Mouse (Mus musculus) embryo, embryonic 10 days (tissue): ENCODE results near the gene Hdac9.
"Not testable (repeated sequence)": the region's sequence is repeated elsewhere in the genome, so short reads cannot be mapped to it uniquely, and the experiment has no call there.

Experiments
- DNase-seq: peaks from one replicate; pipeline ENCODE4 v3.0.0-alpha.2; 2015; ENCODE audit warnings: low spot score

Hdac9 gene

GRCm38 (mm10) chr12:34489629-34490028 is 427.3 kb downstream of the Hdac9 start:
- DNase-seq, result no peak

DNA sequence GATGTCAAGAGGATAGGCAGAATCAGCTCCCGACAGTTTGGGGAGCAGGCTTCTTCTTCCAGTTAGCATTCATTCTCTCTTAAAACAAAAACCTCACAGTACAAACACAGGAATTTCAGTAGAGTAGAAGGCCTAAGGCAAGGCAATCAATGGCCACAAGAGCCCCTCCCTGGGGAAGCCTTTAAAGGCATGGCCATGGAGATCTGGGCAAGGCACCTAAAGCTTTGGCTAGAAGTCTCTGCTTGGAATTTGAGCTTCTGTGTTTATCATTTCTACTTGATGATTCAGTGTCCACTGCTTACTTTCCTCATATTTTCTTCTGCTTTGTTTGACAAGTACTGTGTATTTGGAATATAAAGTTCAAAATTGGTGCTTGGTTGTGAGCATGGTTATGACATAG is 429.2 kb downstream of the Hdac9 start:
- no peak for DNase-seq

- DNase-seq, result no peak
Observed at GRCm38 (mm10) chr12:34487021-34487420, 429.9 kb downstream of the Hdac9 start.

GRCm38 (mm10) chr12:34486016-34486415 is 430.9 kb downstream of the Hdac9 start:
- no peak for DNase-seq

DNA sequence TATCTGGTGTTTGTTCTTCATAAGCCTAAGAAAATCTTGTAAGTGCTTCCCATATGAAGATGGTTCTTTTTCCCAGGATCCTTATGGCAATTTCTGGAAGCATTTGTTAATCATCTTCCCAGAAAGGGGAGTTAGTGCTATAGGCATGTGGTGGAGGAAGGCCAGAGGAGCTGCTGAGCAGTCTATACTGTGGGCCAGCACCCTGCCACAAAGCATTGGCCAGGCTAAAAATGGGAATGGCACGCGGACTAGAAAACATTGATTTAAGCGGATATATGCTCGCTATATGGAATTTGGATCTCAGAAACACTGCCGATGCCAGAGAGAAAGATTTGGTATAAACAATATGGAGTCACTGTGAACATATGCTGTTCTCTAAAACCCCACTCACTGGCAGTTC is 435.2 kb downstream of the Hdac9 start:
- no peak for DNase-seq

GRCm38 (mm10) chr12:34472949-34473651 is 443.8 kb downstream of the Hdac9 start:
- no peak for DNase-seq

DNA sequence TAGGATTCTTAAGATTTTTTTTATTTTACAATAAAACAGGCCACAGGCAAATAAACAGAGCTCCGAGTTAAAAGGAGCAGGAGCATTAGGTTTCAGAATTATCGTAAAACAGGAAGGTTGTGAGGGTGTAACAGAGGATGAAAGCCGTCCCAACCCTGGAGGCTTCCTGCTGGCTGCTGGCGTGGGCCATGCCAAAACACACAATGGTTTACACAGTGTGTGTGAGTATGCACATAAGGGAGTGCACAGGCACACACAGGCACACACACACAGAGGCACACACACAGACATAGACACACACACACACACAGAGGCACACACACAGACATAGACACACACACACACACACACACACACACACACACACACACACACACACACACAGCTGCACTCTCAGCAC is 444.4 kb downstream of the Hdac9 start:
- no peak for DNase-seq

- DNase-seq, result no peak
Observed at GRCm38 (mm10) chr12:34461728-34462127, 455.2 kb downstream of the Hdac9 start.

- DNase-seq, result no peak
Observed at GRCm38 (mm10) chr12:34452643-34453042, 464.3 kb downstream of the Hdac9 start.

DNA sequence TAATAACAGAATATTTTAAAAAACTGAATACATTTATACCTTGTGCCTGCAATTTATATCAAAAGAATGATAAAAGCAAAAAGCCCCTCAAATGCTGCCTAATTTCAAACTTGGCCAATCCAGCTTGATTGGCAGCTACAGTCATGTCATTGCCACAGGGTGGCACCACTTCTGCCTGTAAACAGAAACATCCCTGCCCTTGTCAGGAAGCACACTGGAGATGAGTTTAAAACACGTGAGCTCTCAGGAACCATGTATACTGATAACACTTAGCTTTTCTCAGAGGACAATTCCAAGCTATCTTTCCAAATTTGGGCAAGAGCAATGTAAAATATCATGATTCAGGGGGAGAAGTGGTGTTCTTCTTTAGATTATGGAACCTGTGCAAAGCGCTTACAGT is 465.7 kb downstream of the Hdac9 start:
- DNase-seq, result peak; percentile 39

DNA sequence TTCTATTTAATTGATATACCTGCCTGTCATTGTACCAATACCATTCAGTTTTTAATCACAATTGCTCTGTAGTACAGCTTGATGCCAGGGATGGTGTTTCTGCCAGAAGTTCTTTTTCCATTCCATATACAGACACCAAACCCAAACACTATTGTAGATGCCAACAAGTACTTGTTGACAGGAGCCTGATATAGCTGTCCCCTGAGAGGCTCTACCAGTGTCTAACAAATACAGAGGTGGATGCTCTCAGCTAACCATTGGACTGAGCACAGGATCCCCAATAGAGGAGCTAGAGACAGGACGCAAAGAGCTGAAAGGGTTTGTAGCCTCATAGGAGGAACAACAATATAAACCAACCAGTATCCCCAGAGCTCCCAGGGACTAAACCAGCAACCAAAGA is 472.2 kb downstream of the Hdac9 start:
- not testable (repeated sequence) for DNase-seq

- no peak for DNase-seq
Observed at GRCm38 (mm10) chr12:34440930-34441329, 476.0 kb downstream of the Hdac9 start.

- DNase-seq, result no peak
Observed at GRCm38 (mm10) chr12:34432919-34433318, 484.0 kb downstream of the Hdac9 start.

DNA sequence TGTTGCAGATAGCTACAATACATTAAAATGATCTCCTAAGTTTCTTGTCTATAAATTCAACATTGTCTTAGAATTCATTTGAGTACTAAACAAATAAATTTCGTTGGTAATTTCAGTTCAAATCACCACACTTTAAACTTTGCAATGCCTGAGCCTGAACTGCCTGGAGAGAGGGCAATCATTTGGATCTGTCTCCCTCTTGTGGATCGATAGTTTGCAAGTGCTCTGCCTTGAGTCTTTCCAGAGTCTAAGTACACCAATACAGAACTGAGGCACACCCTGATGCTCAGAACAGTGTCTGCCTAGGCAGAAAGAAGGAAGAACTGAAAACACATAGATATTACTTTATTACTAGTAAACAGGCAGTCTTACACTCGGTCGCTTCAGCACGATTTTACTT is 484.4 kb downstream of the Hdac9 start:
- DNase-seq, result peak; percentile 80

- DNase-seq, result no peak
Observed at GRCm38 (mm10) chr12:34431832-34432231, 485.1 kb downstream of the Hdac9 start.

DNA sequence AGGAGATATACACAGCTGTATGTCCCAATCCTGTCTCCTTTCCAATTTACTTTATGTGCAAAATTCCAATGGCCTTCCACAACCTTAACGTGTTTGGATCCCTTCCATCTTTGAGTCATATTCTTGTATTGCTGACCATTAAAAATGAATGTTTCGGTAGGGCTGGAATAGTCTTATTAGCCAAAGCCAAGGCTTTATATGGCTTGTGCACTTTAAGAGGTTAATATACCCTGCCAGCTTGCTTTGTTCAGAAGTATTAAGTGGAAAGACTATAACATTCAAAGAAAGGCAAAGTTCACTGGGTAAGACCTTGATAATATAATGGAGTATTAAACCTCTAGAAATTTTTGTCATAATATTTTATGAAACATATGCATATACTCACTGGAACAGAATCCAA is 491.4 kb downstream of the Hdac9 start:
- no peak for DNase-seq

GRCm38 (mm10) chr12:34408139-34408538 is 508.8 kb downstream of the Hdac9 start:
- no peak for DNase-seq

DNA sequence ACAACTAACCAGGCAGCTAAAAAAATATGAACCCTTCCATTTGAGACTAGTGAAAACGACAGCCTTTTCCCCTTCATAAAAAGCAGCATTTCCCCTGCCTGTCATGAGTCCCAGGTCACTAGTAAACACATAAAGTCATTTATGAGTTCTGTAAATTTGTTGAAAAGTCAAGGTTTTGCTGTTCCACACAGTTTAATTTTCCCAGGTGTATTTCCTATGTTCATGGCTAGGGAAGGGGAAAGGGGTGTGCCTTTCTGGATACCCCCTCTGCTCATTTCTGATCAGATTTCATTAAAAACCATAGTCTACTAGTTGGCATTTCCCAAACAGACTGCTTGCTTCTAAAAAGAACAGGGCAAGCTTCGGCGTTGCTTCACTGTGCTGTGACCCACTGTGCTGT is 509.8 kb downstream of the Hdac9 start:
- no peak for DNase-seq

GRCm38 (mm10) chr12:34402065-34402464 is 514.8 kb downstream of the Hdac9 start:
- no peak for DNase-seq

DNA sequence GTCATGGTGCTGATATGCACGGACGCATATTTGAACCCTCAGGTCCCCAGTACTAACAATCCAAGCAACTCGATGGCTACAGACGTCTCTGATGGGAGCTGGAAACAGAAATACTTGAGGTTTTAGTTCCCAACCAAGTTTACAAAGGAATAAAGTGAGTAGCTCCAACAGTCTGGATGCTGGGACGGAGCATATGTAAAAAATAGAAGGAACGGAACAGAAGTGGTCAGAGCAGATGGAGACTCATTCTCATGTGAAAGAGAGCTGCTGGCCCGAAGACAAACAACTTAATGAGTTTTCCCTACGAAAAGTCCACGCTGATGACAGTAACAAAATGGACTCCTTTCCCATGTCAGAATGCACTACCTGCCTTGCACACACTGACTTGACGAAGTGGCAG is 518.3 kb downstream of the Hdac9 start:
- DNase-seq, result no peak

DNA sequence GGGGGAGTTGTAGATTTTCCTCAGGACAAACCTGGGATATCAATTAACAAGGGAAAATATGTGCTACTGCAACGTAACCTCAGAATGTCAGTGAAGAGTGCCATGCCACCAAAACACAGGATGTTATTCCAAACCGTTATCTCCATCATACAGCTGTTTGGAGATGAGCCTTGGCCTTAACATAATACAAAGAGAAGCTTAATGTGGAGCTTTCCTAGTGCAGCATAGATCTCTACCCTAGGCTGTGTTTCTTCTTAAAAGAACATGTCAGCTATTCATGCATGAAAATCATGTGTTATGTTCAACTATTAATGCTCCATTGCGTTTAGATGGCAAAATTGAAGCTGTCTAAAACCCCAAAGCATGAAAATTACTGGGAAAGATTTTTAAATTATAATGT is 522.6 kb downstream of the Hdac9 start:
- DNase-seq, result no peak

- DNase-seq, result peak; percentile 37
Observed at GRCm38 (mm10) chr12:34379681-34380080, 537.2 kb downstream of the Hdac9 start.

DNA sequence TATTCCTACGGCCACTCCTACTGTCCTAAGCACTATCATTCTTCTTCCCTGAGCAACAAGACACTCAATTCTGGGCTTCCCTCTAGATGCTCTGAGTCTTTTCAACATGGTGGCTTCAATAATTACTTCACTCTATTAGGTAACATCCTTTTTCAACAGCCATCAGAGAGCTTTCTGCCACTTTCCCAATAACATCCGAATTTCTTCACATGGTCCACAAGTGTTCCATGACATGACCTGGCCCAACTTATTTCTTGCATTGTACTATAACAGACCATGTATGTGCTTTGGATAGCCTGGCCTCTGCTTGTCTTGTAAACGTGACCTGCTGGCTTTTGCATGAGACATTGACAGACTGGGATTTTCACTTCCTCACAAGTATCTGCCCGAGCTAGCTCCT is 538.3 kb downstream of the Hdac9 start:
- no peak for DNase-seq

GRCm38 (mm10) chr12:34351906-34352305 is 565.0 kb downstream of the Hdac9 start:
- DNase-seq, result peak; percentile 77
